Mouse (Mus musculus) urinary bladder, postnatal 14 days (tissue): ENCODE results near the gene Sdcbp2.
"Not testable (repeated sequence)": the region's sequence is repeated elsewhere in the genome, so short reads cannot be mapped to it uniquely, and the experiment has no call there.

Experiments
- DNase-seq: peaks from one replicate; pipeline ENCODE4 v3.0.0; 2021; ENCODE audit warnings: low spot score

The Sdcbp2 gene

DNA sequence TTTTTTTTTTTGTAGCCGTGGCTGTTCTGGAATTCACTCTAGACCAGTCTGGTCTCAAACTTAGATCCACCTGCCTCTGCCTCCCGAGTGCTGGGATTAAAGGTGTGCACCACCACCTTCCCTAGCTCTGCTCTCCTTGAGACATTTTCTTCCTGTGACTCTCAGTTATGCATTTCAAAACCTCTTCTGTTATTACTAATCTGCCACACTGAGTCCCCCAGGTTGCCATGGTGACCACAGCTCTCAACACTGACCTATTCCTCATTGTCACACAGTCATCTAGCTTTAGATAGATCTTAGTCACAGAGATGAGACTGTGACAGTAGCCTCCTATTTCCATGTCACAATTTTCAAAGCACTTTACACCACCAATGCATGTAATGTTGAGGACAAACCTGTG, 3.0 kb upstream of the Sdcbp2 start:
- no peak for DNase-seq

DNA sequence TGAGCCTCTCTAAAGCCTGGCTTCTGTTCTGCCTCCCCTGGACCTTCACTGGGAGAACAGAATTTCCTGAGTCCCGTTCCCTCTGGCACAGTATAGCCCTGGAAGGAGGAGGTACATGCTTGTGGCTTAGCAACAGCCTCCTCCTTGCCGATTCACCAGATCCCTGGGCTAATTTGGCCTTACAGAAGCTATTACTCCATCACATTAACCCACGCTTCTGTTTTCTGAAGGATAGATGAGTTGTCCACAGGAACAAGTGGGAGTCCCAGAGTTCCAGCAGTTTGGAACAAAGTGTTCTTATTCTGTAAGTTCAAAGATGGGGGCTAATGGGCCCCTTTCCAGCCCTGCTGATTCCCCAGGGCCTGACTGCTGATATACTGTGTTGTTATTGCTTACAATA, 1.2 kb downstream of the Sdcbp2 start:
- DNase-seq = no peak

DNA sequence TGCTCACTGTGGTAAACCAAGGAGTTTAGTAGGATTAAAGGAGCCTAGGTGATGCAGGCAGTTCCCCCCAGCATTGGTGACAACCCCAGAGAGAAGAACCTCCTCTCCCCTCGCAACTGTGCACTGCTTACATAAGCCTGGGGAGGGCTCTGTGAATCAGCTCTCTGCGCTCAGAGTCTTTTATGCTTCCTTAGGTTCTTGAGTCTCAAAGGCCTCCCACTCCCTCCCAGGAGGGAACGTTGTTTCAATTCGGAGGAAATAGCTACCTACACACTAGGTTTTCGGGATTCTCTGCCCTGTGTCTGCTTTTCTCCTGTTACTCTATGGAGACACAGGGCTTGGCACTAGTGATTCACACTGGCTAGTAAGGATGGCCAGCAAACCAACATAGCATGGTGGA, 2.2 kb downstream of the Sdcbp2 start:
- no peak for DNase-seq

DNA sequence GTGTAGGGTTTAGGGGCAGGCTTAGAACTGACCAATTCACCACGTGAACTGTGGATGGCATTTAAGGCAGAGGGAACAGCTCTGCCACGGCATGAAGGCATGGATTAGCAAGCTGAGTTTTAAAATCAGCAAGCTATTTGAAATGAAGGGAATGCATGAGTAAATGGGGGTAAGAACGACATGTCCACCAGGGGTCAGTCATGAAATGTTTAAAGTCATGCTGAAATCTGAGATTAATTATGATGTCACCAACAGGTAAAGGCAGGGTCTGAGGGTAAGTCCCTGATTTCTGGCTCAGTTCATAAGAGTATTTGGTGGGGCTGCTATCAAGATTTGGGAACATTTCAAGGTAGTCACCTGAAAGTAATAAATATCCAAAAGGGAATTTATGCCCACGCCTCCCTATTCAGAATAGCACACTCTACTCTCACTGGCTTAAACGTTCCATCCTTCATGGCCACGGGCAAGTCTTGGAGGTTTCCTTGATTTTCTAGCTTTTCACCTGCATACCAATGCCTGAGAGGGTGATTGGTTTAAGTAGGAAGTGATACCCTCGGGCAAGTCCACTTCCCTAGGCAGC, 2.8 kb downstream of the Sdcbp2 start:
- peak; percentile 34 for DNase-seq

DNA sequence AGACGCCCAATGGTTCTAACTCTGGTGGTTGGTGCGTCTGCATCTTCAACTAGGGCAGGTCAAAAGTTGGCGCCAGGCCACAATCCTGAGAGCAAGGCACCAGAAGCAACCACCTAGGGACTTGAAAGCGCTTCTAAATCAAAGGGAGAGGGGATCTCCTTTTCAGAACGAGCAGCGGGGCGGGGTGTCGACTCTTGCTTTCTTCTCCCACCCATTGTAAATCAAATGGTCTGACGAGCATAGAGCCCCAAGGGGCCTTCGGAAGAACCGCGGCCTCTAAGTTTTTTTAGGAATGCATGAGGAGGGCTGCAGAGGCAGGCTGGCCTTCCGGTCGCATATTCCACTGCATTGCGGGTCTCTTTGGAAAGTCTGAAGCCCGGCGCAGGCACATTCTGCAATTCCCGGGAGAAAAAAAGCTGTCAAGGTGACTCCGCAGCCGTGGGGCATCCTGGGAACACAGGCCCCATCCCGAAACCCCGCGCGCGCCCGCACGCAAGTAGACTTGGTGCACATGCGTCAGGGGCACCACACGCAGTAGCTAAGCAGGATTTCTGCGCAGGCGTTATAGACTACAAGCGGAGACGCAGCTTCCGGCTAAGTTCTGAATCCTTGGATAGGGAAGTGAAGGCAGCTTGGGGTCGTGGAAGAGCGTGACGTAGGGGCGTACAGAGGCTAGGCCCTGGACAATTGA, 3.4 kb downstream of the Sdcbp2 start:
- DNase-seq = peak; percentile 86

DNA sequence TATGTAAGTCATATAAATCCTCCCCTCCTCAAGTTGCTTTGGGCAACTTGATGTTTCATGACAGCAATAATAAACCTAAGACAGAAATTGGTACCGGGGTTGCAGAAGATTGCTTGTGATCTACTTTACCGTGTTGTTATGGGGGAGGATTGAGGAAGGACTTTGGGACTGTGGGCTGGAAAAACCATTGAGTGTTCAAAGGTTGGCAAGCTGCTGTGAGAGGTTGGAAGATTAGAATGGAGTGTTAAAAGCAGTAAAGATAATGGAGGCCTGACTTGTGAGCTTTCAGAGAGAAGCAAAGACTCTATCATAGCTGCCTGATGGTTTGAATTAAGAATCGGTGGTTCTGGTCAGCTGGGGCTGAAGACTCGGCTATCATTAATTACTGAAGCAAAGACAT, 6.8 kb downstream of the Sdcbp2 start:
- DNase-seq = no peak

DNA sequence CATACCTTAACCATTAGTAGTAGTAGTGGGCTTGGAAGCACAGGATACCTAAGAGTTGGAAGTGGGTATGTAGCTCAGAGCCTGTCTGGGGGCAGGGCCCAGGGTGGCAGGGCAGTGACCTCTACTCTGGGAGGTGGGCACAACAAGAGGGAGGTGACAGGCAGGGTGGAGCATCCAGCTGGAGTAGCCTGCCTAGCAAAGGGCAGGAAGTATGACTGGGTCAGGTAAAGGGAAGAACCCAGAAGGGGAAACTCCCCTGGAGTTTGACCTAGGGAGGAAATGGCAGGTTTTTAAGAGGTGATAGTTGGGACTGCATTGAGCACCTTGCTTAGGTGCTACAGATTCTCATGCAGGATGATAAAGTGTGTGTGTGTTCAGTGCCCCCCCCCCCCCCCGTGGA, 8.5 kb downstream of the Sdcbp2 start:
- no peak for DNase-seq

DNA sequence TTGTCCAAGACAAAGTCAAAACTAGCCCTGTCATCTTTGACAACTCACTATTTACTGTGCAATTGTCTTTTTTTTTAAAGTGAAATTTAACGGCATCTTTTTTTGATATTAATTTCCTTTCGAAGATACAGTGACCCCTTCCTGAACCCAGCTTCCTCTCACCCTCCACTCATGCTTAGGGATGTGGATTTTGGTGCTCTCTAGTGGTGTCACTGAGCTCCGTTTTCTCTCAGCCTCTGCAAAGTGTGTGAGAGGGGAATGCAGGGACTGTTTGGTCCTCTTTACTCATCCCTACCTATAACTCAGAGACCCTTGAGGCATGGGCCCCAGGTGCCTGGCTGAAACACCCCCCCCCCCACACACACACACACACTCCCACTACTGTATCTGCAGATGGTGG, 13.5 kb downstream of the Sdcbp2 start:
- DNase-seq = no peak

DNA sequence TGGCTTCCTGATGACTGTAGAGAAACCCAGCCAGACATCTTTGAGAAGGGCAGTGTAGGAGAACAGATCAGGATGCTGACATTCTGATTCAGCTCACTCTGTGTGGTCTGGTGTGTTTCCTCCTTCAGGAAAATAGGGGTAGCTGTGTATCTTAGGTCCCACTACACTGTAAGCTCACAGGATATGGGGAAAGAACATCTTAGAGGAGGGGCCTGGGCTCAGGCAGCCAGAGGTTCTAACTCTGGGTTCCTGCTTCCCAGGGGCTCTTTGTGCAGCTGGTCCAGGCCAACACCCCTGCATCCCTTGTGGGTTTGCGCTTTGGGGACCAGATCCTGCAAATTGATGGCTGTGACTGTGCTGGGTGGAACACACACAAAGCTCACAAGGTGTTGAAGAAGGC, 14.4 kb downstream of the Sdcbp2 start:
- DNase-seq = no peak

DNA sequence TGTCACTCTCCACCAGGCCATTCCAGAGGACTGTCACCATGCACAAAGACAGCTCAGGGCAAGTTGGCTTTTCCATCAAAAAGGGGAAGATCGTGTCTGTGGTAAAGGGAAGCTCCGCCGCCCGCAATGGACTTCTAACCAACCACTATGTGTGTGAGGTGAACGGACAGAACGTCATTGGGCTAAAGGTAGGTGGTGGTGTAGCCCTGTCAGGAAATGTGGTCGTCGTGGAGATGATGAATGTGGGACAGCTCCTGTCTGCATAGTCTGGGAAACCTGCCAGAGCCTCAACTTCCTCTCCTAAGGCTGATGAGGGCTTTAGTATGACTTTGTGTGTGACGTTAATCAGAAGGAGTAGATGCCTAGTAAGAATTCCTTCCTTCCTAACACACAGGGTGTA, 14.9 kb downstream of the Sdcbp2 start:
- DNase-seq = no peak

DNA sequence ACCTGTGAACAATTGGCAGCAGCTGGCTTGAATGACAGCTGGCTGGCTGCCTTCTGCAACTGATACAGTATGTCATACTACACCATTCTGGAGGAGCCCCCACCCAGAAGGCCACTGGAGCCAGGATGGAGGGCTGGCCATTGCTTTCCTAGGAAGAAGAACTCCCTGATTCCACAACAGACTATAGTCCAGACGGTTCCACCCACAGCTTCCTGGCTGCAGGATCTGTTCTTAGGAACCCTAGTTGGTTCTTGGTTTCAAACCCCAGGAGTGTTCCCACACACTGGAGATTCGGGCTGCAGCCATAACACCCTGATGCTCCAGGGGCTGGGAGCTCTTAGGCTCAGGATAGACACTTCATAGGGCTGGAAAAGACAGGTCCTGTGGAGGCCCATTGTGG, 25.6 kb downstream of the Sdcbp2 start:
- DNase-seq = no peak

DNA sequence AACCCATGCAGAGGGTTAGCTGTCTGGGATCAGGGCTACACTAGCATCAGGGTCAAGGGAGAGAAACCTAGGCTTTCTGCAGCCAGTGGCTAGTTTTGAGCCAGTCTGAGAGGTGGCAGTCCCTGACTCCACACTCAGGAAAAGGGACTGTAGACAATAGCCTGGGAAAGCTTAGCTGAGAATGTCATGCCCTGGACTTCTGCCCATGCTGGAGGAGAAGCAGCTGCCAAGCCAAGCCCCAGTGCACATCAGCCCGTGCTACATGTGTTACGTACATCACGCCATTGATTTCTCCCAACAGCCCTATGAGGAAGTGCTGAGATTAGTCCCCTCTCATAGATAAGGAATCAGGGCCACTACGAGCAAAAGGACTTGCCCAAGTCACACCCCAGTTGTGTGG, 29.7 kb downstream of the Sdcbp2 start:
- DNase-seq = no peak

DNA sequence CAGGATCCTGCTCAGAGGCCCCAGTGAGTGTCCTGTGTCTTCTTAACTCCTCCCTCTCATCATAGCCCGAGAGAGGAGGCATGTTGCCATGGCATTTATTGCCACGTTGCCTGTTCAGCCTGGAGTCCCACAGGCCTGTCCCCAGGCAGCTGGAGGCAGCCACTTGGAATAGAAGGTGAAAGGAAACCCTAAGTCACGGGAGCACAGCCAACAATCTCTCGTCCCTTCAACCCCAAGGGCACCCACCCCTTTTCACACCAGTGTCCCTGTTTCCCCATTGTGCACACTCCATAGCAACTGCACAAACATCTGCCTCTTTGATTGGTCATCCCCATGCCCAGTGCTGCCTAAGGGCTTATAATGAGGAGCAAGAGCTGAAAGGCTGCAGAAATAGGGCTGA, 31.2 kb downstream of the Sdcbp2 start:
- no peak for DNase-seq

DNA sequence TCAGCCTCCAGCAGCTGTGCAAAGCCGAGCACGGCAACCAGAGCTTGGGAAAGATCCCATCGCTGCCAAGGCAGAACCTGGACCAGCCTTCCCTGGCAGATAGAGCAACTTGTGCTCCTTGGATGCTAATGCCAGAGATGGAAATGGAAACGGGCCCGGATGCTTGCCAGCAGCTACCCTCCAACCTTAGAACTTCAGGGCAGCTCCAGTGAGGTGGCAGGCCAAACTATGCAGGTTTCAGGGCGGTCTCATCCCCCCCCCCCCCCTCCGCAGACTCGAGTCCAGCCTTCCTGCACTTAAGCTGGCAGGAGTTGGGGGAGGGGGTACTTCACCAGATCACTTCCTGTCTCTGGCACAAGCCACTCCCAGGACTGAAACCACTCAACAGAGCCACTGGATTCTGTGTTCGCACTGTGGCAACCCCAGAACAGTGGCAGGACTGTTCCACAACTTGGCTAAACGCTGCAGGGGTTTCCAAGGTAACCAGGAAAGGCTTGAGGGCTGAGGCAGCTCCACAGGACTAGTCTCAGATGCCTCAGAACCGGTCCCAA, 33.1 kb downstream of the Sdcbp2 start:
- no peak for DNase-seq

DNA sequence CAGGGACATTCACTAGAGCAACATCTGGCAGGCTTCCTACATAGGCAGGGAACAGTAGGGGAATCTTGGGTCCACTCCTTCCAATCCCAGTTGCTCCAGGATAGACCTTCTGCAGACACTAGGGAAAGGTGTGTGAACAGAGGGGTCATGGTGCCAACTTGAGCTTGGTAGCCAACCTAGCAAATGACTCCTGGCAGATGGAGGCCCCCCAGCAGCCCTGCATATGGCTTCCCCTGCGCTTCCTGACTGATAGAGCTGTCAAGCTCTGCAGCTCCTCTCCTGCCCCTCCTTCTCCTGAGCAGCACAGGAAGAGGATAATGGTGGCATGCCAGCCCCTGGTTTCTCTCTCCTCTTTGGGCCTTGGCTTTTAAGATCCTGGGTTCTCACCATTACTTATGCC, 36.0 kb downstream of the Sdcbp2 start:
- no peak for DNase-seq

DNA sequence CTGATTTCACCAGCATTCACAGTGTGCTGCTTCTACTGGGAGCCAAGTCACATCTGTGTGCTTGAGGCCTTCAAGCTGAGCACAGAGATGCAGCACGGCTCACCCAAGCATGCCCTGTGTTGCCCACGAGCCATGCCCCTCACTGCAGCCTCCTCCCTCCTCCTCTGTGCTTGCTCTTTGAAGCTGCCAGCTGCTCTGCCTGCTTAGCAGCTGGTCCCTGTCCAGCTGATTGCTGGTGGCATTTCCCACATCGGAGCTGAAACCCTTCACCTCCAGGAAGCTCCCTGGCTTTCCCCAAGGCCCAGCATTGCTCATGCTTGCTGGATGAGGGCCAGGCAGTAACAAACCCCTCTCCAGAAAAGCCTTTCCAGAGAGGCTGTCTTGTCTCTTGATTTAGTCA, 37.6 kb downstream of the Sdcbp2 start:
- no peak for DNase-seq

DNA sequence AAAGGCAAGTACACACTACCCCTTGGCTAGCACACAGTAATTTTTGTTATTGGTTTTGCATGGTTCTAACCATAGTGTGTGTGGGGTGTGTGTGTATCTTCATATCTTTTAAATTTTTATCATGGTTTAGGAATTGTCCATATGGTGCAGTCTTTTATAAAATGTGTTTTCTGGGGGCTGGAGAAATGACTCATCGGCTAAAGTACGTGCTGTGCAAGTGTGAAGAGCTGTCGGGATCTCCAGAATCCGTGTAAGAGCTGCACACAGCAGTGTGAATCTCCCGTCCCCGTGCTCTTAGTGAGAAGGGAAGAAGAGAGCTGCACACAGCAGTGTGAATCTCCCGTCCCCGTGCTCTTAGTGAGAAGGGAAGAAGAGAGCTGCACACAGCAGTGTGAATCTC, 43.4 kb downstream of the Sdcbp2 start:
- DNase-seq = not testable (repeated sequence)

DNA sequence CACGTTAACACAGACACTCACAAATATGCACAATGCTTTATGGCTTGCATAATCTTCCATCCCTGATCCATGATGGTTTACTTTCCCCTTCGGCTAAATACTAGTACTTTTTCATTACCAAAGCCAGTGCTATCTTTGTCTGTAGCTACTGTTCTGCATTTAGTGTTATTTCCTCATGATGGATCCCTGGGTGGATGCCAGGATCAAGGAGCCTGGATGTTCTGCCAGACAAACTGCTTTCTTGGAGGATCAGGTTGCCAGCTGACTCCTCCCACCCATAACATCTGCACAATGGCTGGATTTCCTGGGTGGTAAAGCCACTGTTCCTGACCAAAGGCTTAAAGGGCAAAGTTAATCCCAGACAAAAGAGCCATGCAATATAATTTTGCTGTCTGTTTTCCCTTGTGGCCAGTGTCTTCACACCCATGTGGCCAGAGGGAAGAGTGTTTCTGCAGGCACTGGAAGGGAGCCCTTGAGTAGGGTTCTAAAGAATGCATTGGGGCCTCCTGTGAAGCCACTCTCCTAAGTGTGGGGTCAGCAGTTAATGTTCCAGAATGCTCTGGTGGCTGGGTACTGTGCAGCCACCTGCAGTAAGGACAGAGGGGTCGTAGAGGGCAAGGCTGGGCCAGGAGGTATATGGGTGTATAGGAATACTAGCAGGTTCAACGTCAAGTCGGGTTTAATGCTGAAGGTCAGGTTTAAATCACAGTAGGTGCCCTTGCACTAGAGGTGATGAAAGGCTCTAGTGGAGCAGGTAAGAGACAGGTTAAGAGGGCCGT, 44.3 kb downstream of the Sdcbp2 start:
- DNase-seq = peak; percentile 20

DNA sequence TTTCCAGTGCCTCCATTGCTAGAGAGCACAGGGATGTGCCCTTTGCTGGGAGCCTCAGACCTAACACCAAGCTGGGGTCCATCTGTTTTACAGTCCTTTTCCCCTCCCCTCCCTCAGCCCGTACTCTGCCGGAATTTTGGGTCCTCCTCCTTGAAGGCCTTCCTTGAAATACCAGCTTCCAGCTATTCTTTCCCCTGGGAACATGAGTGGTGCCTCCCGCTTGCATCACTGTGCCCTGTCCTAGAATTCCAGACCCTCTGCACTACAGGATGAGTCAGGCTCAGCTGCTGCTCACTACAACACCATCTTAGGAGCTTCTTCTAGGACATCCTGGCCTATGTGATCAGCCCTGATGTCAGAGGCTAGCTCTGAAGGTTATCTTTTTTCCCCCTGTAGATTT, 51.4 kb downstream of the Sdcbp2 start:
- DNase-seq = no peak

DNA sequence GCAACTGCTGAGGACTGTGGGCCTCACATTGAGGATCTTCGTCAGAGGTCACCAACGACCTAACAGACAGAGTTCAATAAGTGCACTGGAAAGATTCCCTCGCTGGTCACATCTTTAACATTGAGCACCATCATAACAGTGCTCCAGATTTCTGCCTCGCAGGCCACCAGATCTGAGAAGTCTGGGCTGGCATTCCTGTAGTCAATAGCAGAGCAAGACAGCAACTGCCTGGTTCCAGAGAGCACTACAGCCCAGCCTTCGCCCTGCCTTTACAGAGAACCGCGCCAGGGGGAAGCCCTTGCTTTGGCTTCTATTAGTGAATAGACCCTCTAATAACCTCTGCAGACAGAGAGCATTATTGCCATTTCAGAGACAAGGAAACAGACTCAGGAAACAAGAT, 53.9 kb downstream of the Sdcbp2 start:
- no peak for DNase-seq

DNA sequence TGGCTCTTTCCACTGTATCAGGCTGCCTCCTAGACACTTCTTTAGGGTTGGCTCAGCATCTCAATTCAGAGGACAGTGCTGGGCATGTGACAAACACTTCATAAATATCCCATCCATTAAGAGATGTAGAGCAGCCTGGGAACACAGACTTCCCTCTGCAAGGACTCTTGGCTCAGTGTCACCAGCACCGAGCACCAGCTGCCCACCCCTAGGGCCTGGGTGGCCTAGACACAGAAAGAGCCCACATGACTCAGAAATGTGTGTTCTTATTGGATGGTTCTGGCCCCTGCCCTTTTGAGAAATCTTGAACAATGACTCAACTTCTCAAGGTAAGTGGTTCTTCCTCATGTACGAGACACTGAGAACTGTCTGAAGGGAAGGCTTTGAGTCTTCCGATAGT, 55.6 kb downstream of the Sdcbp2 start:
- no peak for DNase-seq

DNA sequence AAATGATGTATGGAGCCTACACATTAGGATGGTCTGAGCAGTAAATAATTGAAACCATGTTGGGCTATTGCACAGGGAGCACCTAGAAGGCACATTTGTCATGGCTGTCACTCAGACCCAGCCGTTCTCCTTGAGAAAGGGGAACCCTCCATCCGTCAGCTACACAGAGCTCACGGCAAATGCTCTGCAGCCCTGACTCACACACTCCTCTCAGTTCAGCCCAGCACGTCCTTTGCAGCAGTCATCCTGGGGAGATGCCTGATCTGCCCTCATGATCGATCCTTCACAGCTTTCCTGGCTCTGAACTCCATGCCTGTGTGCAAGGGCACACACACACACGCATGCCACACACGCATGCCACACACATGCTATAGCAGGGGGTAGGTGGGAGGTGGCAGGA, 56.9 kb downstream of the Sdcbp2 start:
- no peak for DNase-seq

DNA sequence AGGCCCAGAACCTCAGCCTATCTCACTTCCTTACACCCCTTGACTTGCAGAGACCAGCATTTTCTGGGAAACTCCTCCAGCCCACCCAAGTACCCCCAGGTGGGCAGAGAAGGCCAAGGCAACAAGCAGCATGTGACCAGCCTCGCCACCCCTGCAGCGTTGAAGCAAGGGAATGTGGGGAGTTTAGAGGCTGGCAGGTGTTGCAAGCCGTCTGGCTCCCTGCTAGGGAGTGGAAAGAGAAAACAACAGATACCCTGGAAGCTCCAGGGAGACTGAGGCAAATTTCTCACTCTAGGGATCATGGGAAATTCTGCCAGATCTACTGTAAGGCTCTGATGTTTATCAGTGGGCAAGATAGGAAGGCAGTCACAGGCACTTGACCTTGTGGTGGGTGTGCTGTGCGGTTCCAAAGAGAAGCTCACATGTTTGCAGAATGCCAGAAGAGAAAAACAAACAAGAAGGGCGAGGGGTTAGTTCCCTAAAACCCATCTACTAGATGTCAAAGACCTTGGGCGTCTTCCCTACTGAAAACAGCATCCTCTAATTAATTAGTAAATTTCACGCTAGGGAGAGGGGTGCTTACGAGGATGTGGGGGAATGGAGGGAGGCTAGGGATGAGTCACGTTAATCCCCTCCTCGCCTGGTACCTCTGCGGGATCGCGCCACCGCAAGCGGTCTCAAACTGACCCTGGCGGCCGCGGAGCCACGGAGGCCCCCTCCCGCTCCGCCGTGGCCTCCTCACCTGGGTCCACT, 59.2 kb downstream of the Sdcbp2 start:
- DNase-seq = no peak
